Mouse (Mus musculus) heart, postnatal 0 days (tissue): ENCODE data around the gene Pnmal2. TPM values are rescaled to one million over a fixed set of nuclear protein-coding genes. Genes with fewer than 3 reads are reported as not detected.

Experiments used
- ATAC-seq: fragments of 200-750 bp; cut with Nextera tagmentation; 2 replicates; pipeline ENCODE4 v1.8.0; 2017; ENCODE audit warnings: low read depth, moderate number of reproducible peaks, moderate library complexity; ENCODE audit not compliant: insufficient read depth
- DNase-seq: peaks from one replicate; pipeline ENCODE4 v3.0.0-alpha.2; 2016; ENCODE audit warnings: low spot score
- H3K27ac ChIP-seq: fragments of 300-500 bp; sonication (generic); 2 replicates; pipeline ENCODE4 v1.5.1; 2014; ENCODE audit warnings: low read depth, mild to moderate bottlenecking
- H3K27me3 ChIP-seq: fragments of 300-500 bp; sonication (generic); 2 replicates; pipeline ENCODE4 v1.6.1; 2014; ENCODE audit warnings: low read length, mixed read lengths; ENCODE audit not compliant: control insufficient read depth, insufficient read depth
- H3K36me3 ChIP-seq: fragments of 300-500 bp; sonication (generic); replicated peaks from 2 replicates; pipeline ENCODE4 v1.6.1; 2014; ENCODE audit warnings: low read length, mixed read lengths; ENCODE audit not compliant: control insufficient read depth, insufficient read depth
- H3K4me1 ChIP-seq: fragments of 300-500 bp; sonication (generic); 2 replicates; pipeline ENCODE4 v1.6.1; 2014; ENCODE audit warnings: antibody characterized with exemption; ENCODE audit not compliant: control insufficient read depth, insufficient read depth
- H3K4me2 ChIP-seq: fragments of 300-500 bp; sonication (generic); 2 replicates; pipeline ENCODE4 v1.6.1; 2014; ENCODE audit warnings: low read depth, mild to moderate bottlenecking, low read length, moderate library complexity
- H3K4me3 ChIP-seq: fragments of 300-500 bp; sonication (generic); 2 replicates; pipeline ENCODE4 v1.5.1; 2014; ENCODE audit warnings: low read depth, low read length
- H3K9ac ChIP-seq: fragments of 300-500 bp; sonication (generic); replicated peaks from 2 replicates; pipeline ENCODE4 v1.6.1; 2014; ENCODE audit warnings: low read depth, low read length, mixed read lengths
- H3K9me3 ChIP-seq: fragments of 300-500 bp; sonication (generic); replicated peaks from 2 replicates; pipeline ENCODE4 v1.6.1; 2016; ENCODE audit warnings: low read length; ENCODE audit not compliant: control insufficient read depth
- CTCF ChIP-seq: IDR thresholded peaks from 2 replicates; pipeline ENCODE4 v1.5.1; 2016; ENCODE audit warnings: antibody characterized with exemption, control low read depth, low read depth
- EP300 ChIP-seq: IDR thresholded peaks from 2 replicates; pipeline ENCODE4 v1.6.1; 2016; ENCODE audit warnings: antibody characterized with exemption, low read depth
- WGBS: fragments of 180-500 bp; shearing (Covaris S2); extraction: QIAGEN DNeasy Blood & Tissue Kit; methylation state at CpG from one replicate; pipeline ENCODE4 v1.1.7; 2014; 5-methylcytosine and 5-hydroxymethylcytosine counted together
- polyA plus RNA-seq: library from polyadenylated mRNA; unstranded; fragments of >200 nt; fragmentation: Nextera tagmentation; extraction: Ambion mirVana; gene quantifications from 2 replicates; pipeline ENCODE4 v1.2.1, GENCODE M21; 2015
- total RNA-seq: library from RNA; depleted of rRNA; stranded (reverse); fragments of >200 nt; gene quantifications from 2 replicates; pipeline ENCODE4 v1.2.3, GENCODE M21; 2014; ENCODE audit warnings: low replicate concordance

The Pnmal2 gene
- total and polyA plus RNA-seq, 2 experiments from 2014 or later: 3.4 to 4.0 TPM

DNA sequence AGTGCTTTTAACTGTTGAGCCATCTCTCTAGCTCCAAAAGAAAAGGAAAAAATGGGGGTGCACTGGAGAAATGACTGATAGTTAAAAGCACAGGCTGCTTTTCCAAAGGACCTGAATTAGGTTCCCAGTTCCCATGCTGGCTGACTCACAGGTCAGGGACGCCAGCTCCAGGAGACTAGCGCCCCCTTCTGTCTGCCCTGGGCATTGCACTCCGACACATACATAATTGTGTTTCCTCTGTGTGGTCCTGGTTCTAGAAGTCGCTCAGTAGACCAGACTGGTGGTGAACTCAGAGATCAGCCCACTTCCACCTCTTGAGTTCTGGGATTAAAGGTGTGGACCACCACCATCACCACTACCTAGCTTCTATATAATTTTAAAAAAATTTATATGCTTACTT is 7.2 kb upstream of the Pnmal2 start:
- Histone ChIP-seq H3K9ac (no peak overlapping the region), H3K4me2 (no peak overlapping the region), H3K36me3 (no peaks in the 10 kb centered on the region), H3K27me3 (no peaks in the 10 kb centered on the region), H3K4me3 (no peak overlapping the region), H3K4me1 (no peaks in the 10 kb centered on the region; the same call in 1 of the 2 replicates), H3K27ac (no peak overlapping the region), H3K9me3 (no peaks in the 10 kb centered on the region)
- TF ChIP-seq EP300 (no peak), CTCF (peak; percentile 15; the same call in 1 of the 2 replicates)
- DNase-seq (no peak), ATAC-seq (no peak)
- WGBS: 46% methylated on average over 4 of the region's 4 CpGs

DNA sequence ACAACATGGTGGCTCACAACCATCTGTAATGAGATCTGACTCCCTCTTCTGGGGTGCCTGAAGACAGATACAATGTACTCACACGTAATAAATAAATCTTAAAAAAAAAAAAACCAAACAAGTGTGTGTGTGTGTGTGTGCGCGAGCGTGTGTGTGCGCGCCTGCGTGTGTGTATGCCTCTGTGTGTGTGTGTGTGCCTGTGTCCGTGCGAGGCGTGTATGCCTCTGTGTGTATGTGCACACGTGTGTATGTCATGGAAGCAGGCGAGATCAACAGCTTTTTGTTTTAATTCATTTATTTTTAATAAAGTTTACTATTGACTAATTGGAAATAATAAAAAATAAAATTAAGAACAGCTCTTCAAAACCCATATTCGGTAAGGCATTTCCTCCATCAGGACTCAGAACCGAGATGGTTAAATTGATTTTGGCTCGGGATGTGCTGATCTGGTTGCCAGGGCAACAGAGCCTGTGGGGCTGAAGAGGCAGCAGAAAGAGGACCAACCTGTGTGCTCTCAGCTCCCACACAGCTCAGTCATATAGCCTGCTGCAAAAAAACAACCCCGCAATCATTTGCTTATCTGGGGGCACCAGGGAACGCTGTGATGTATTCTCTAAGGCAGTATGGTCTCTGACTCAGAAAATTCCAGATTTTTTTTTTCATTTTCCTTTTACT is 6.2 kb upstream of the Pnmal2 start:
- no peak overlapping the region for H3K9ac ChIP-seq
- no peak for TF ChIP-seq EP300
- no peak for TF ChIP-seq CTCF
- DNase-seq: no peak
- no peaks in the 10 kb centered on the region; the same call in 1 of the 2 replicates for H3K4me1 ChIP-seq
- no peak overlapping the region for H3K27ac ChIP-seq
- no peak for ATAC-seq
- no peaks in the 10 kb centered on the region for H3K36me3 ChIP-seq
- no peaks in the 10 kb centered on the region for H3K27me3 ChIP-seq
- H3K4me2 ChIP-seq: no peak overlapping the region
- no peaks in the 10 kb centered on the region for H3K9me3 ChIP-seq
- WGBS: 69% methylated on average over 17 of the region's 17 CpGs
- no peak overlapping the region for H3K4me3 ChIP-seq

DNA sequence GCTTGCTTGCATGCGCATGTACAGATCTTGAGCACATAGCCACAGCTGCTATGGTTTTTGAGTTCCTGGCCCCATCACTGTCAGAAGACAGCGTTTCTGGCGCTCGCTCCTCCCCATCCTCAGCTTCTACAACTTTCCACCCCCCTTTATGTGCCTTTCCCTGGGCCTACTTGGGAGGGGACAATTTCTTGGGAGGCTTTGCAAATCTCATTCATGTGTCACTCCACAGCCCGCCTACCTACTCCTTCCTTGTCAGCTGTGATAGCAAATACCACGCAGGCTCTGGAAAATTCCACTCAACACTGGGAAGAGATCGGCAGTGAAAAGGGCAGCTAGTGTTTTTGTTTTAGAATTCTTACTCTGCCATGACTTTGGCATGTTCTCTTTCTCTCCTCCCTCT is 4.2 kb upstream of the Pnmal2 start:
- Histone ChIP-seq H3K9ac (no peak overlapping the region), H3K27me3 (peaks cover 6% of the 10 kb centered on the region), H3K36me3 (no peaks in the 10 kb centered on the region), H3K27ac (peak overlapping the region; percentile 2; the same call in 1 of the 2 replicates), H3K9me3 (no peaks in the 10 kb centered on the region), H3K4me1 (no peaks in the 10 kb centered on the region; the same call in 1 of the 2 replicates), H3K4me2 (no peak overlapping the region), H3K4me3 (no peak overlapping the region)
- DNase-seq (peak; percentile 45), ATAC-seq (no peak)
- no peak for TF ChIP-seq EP300
- no peak for TF ChIP-seq CTCF
- 33% methylated on average over 7 of the region's 7 CpGs for WGBS

DNA sequence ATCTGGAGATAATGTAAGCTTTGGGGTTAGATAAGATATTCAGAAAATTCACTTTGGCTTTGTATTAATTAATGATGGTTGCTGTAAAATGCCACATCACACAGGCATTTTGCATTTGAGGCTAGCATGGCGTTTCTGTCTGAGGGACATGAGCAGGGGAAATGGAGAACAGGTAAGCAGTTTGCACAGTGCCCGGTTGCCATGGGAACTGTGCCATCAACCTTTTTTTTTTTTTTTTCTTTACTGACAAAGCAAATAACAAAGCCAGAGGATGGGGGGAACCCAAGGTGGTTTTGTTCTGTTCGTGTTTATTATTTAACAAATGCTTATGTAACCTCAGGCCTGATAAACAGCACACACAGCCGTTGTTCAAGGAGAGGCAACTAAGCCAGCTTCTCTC is 1.6 kb upstream of the Pnmal2 start:
- H3K27ac ChIP-seq: no peak overlapping the region
- no peaks in the 10 kb centered on the region for H3K9me3 ChIP-seq
- H3K4me1 ChIP-seq: peaks cover 14% of the 10 kb centered on the region
- H3K27me3 ChIP-seq: peaks cover 23% of the 10 kb centered on the region
- no peak overlapping the region for H3K4me3 ChIP-seq
- WGBS: 62% methylated on average over 4 of the region's 4 CpGs
- ATAC-seq: no peak
- no peaks in the 10 kb centered on the region for H3K36me3 ChIP-seq
- H3K9ac ChIP-seq: no peak overlapping the region
- TF ChIP-seq EP300 (no peak), CTCF (no peak)
- DNase-seq: no peak
- H3K4me2 ChIP-seq: no peak overlapping the region

DNA sequence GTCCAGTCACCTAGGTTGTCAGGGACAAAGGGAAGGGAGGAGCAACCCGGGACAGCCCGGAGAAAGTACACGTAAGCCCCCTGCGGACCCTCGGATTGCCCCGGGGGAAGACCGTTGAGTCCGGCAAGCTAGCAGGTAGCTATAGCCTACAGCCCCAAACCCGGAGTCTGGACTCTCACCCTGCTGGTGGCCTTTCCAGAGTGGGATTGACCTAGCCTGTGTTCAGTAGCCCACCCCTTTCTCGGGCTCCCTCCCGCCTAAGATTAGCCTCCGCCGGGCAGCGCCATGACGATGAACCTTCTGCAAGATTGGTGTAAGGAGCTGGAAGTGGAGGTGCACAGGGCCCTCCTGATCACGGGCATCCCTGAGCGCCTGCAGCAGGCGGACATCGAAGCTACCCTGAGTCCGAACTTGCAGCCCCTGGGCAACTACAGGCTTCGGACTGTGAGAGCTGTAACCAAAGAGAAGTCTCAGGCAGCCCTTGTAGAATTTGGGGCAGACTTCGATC is 380 bp downstream of the Pnmal2 start:
- Histone ChIP-seq H3K27ac (no peak overlapping the region), H3K4me2 (peak overlapping the region; percentile 95), H3K9ac (peak overlapping the region; percentile 53), H3K27me3 (peaks cover 23% of the 10 kb centered on the region), H3K4me3 (peak overlapping the region; percentile 57), H3K9me3 (no peaks in the 10 kb centered on the region), H3K4me1 (peaks cover 22% of the 10 kb centered on the region), H3K36me3 (no peaks in the 10 kb centered on the region)
- DNase-seq (no peak), ATAC-seq (no peak; the same call in 1 of the 2 replicates)
- TF ChIP-seq EP300 (no peak), CTCF (no peak)
- WGBS: 4% methylated on average over 22 of the region's 22 CpGs
